Mouse (Mus musculus) spleen, adult 10 weeks (tissue): Measurements from ENCODE around the gene Gm27179. TPM values are rescaled to one million over a fixed set of nuclear protein-coding genes. Genes with fewer than 3 reads are reported as not detected.

Experiments
- polyA plus RNA-seq: library from polyadenylated mRNA; stranded (reverse); fragments of 350-450 nt; fragmentation: Illumina TruSeq; extraction: RNeasy Lipid Tissue Mini Kit (QIAGEN cat#74804); gene quantifications from one replicate; pipeline ENCODE4 v1.2.3, GENCODE M21; 2015; ENCODE audit warnings: low replicate concordance; ENCODE audit not compliant: insufficient read depth

The Gm27179 gene
- not detected for polyA plus RNA-seq

GRCm38 (mm10) chr14:69512449-69512848, at the start of gene Gm27179:
TSS of gene Gm27179 (minus strand) at chr14:69512549.

GRCm38 (mm10) chr14:69555110-69555831, 42.9 kb upstream of the Gm27179 start, which contains the start of gene Entpd4b:
TSS of gene Entpd4b (plus strand) at chr14:69555424.

GRCm38 (mm10) chr14:69503174-69503573, 9.2 kb downstream of the Gm27179 start, which contains the start of gene Gm16867:
TSS of gene Gm16867 (minus strand) at chr14:69503362.

Other genes with a start within 250 kb of the Gm27179 start
- gene Synb, start 218.2 kb downstream of the Gm27179 start, polyA plus RNA-seq: 0.11 TPM
- gene Gm16867, start 9.2 kb downstream of the Gm27179 start, polyA plus RNA-seq: 14.4 TPM
- gene Entpd4b, start 42.9 kb upstream of the Gm27179 start, polyA plus RNA-seq: 17.9 TPM